Mouse (Mus musculus) spleen, adult 2 months (tissue): ENCODE results near the gene Prkaca. TPM values are rescaled to one million over a fixed set of nuclear protein-coding genes. Genes with fewer than 3 reads are reported as not detected.
"Not testable (repeated sequence)": the region's sequence is repeated elsewhere in the genome, so short reads cannot be mapped to it uniquely, and the experiment has no call there.

Experiments used
- DNase-seq, 2 experiments: peaks; one replicate each; pipeline versions ENCODE4 v3.0.0 to v3.0.0-alpha.2; 2012 to 2021; ENCODE audit warnings: low spot score in 2 of 2, low read depth in 1 of 2
- H3K27ac ChIP-seq: fragments of 200-500 bp; 2 replicates; pipeline ENCODE4 v1.5.1; 2012; ENCODE audit warnings: low read length, inconsistent platforms; ENCODE audit not compliant: insufficient read depth
- H3K27me3 ChIP-seq: fragments of 200-500 bp; 2 replicates; pipeline ENCODE4 v1.6.1; 2012; ENCODE audit warnings: mild to moderate bottlenecking, moderate library complexity, low read length, inconsistent platforms; ENCODE audit not compliant: control insufficient read depth, insufficient read depth
- H3K36me3 ChIP-seq: fragments of 200-500 bp; 2 replicates; pipeline ENCODE4 v1.6.1; 2012; ENCODE audit warnings: mild to moderate bottlenecking, low read length, inconsistent platforms; ENCODE audit not compliant: control insufficient read depth, insufficient read depth
- H3K4me1 ChIP-seq: fragments of 200-500 bp; 2 replicates; pipeline ENCODE4 v1.6.1; 2011; ENCODE audit warnings: inconsistent platforms; ENCODE audit not compliant: control insufficient read depth, insufficient read depth, insufficient read length
- H3K4me3 ChIP-seq: fragments of 200-500 bp; 2 replicates; pipeline ENCODE4 v1.5.1; 2011; ENCODE audit warnings: mild to moderate bottlenecking, inconsistent platforms; ENCODE audit not compliant: insufficient read depth, insufficient read length; ENCODE audit errors: extremely low read depth
- CTCF ChIP-seq: fragments of 200-500 bp; IDR thresholded peaks from 2 replicates; pipeline ENCODE4 v1.5.1; 2011; ENCODE audit warnings: mild to moderate bottlenecking, inconsistent platforms; ENCODE audit not compliant: insufficient read depth, insufficient read length, insufficient replicate concordance; ENCODE audit errors: extremely low read depth
- POLR2A ChIP-seq: fragments of 200-500 bp; IDR thresholded peaks from 2 replicates; pipeline ENCODE4 v1.6.1; 2011; ENCODE audit warnings: low read depth, low read length, inconsistent platforms
- WGBS: fragments of 180-500 bp; shearing (Covaris S2); methylation state at CpG from one replicate; pipeline ENCODE4 v1.1.7; 2018; 5-methylcytosine and 5-hydroxymethylcytosine counted together
- polyA plus RNA-seq: library from polyadenylated mRNA; depleted of rRNA; stranded (reverse); fragments of >200 nt; gene quantifications from 2 replicates; pipeline ENCODE4 v1.2.3, GENCODE M21; 2012

Gene Prkaca
- polyA plus RNA-seq, 1 experiment, result 26.7 TPM

DNA sequence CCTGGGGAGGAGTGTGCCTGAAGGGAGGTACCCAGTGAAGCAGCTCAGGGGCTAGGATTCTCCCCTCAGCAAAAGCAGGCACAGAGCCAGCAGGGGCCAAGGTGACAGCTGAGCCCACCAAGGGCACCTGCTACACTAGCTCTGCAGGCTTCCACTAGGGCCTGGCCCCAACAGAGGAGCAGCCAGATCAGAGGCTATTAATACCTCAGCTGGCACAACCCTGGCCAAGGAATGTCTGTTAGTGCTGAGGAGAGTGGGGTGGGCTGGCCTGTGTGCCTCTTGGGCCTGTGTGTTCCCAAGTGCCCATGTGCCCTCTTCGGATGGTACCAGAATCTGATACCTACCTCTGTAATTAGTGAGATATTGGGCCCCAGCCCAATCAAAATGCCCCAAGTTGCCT, 7.5 kb downstream of the Prkaca start:
- Histone ChIP-seq H3K4me3 (no peak overlapping the region), H3K4me1 (peaks cover 7% of the 10 kb centered on the region; the same call in 1 of the 2 replicates), H3K27ac (no peak overlapping the region), H3K27me3 (no peaks in the 10 kb centered on the region), H3K36me3 (peaks cover 9% of the 10 kb centered on the region)
- 85% methylated on average over 1 of the region's 1 CpGs for WGBS
- DNase-seq, result no peak
- TF ChIP-seq CTCF (no peak), POLR2A (no peak)

DNA sequence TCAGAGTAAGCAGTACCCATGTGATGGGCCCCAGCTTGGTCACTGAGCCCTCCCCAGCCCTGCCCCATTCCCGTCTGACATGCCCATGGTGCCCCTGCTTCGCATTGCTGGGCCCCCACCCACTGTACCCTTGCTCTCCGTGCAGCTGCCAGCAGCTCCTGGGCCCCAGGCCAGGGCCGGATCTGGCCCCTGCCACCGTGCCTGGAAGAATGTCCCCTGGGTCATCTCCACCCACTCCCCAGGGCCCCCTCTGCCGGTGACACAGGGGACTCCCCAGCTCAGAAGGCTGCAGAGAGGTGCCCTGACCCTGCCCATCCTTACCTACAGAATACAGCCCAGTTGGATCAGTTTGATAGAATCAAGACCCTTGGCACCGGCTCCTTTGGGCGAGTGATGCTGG, 8.1 kb downstream of the Prkaca start:
- DNase-seq, result no peak
- TF ChIP-seq CTCF (no peak), POLR2A (no peak)
- peaks cover 12% of the 10 kb centered on the region for H3K36me3 ChIP-seq
- H3K27me3 ChIP-seq, result no peaks in the 10 kb centered on the region
- no peak overlapping the region for H3K27ac ChIP-seq
- peaks cover 7% of the 10 kb centered on the region; the same call in 1 of the 2 replicates for H3K4me1 ChIP-seq
- H3K4me3 ChIP-seq, result no peak overlapping the region
- WGBS, result 91% methylated on average over 8 of the region's 8 CpGs

DNA sequence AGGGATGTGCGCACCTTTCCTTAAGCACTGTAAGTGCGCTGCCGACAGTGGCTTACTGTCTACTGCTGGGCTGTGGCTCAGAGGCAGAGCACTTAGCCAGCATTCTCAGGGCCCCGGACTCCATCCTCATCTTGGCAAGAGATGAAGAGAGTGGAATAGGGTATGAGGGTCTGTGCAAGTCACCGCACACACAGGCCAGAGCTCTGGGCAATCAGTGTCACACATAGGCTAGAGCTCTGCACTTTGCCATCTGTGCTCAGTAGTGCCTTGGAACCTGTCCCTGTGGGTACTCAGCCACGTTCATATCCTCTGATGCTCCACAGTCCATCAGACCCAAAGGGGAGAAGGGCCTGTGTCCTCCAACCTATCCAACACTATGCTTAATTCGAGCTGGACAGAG, 8.7 kb downstream of the Prkaca start:
- H3K27ac ChIP-seq, result no peak overlapping the region
- H3K4me3 ChIP-seq, result no peak overlapping the region
- TF ChIP-seq POLR2A (no peak), CTCF (no peak)
- peaks cover 18% of the 10 kb centered on the region for H3K36me3 ChIP-seq
- peaks cover 7% of the 10 kb centered on the region; the same call in 1 of the 2 replicates for H3K4me1 ChIP-seq
- 96% methylated on average over 7 of the region's 7 CpGs for WGBS
- no peak for DNase-seq
- H3K27me3 ChIP-seq, result no peaks in the 10 kb centered on the region

DNA sequence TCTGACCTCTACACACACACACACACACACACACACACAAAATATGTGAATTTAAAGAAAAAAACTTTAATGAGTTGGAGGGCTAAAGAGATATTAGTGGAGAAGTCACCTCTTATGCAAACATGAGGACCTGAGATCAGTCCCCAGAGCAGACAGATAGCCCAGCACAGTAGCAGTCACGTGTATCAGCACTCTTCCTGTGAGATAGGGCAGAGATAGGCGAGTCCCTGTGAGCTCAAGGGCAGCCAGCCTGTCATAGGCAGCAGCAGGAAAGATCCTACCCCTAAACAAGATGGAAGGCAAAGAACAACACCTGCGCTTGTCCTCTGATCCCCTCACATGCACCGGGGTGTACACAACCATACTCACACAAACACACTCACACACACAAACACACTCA, 9.7 kb downstream of the Prkaca start:
- Histone ChIP-seq H3K27ac (no peak overlapping the region), H3K4me1 (peaks cover 1% of the 10 kb centered on the region; the same call in 1 of the 2 replicates), H3K36me3 (peaks cover 24% of the 10 kb centered on the region), H3K27me3 (no peaks in the 10 kb centered on the region), H3K4me3 (no peak overlapping the region)
- TF ChIP-seq CTCF, result no peak
- no peak for TF ChIP-seq POLR2A
- WGBS, result 82% methylated on average over 4 of the region's 4 CpGs
- DNase-seq, result no peak

GRCm38 (mm10) chr8:83983222-83983621, 10.4 kb downstream of the Prkaca start:
- H3K27me3 ChIP-seq, DNase-seq, H3K4me1 ChIP-seq, H3K27ac ChIP-seq, H3K4me3 ChIP-seq: not testable (repeated sequence)
- peaks cover 24% of the 10 kb centered on the region for H3K36me3 ChIP-seq
- 96% methylated on average over 2 of the region's 2 CpGs for WGBS

DNA sequence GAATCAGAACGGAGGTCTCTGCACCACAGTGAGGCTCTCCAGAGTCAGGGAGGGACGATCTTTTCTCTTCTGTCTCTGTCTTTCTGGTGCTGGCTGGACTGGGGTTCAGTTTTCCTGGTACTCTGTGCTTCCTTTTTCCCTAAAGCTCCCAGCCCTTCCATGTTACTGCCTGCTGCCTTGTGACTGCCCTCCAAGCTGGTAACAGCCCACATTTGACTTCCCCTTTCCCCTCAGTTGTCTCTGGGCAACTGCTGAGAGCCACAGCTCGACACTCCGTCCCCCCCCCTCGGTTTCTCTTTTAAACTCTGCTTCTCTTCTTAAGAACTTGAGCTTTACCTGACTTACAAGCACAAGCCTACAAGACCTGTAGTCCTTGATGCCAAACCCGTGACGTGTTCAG, 16.4 kb downstream of the Prkaca start:
- DNase-seq, result no peak
- no peaks in the 10 kb centered on the region for H3K27me3 ChIP-seq
- H3K36me3 ChIP-seq, result peaks cover 21% of the 10 kb centered on the region
- no peak overlapping the region for H3K4me3 ChIP-seq
- H3K27ac ChIP-seq, result no peak overlapping the region
- TF ChIP-seq POLR2A, result no peak
- H3K4me1 ChIP-seq, result no peaks in the 10 kb centered on the region; the same call in 1 of the 2 replicates
- 43% methylated on average over 7 of the region's 7 CpGs for WGBS

DNA sequence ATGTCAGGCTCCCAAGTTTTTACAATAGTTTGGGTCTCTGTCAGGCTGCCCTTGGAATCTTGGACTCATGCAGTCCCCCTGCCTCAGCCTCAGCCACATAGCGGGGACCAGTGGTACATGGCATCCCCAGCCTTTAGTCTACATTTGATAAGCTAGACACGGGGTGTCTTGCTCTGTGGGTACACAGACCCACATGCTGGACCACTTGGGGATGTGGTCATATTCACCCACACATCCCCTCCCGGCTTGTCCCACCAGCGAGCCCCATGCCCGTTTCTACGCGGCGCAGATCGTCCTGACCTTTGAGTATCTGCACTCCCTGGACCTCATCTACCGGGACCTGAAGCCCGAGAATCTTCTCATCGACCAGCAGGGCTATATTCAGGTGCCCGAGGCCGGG, 17.4 kb downstream of the Prkaca start:
- Histone ChIP-seq H3K4me1 (no peaks in the 10 kb centered on the region; the same call in 1 of the 2 replicates), H3K4me3 (no peak overlapping the region), H3K27ac (no peak overlapping the region), H3K36me3 (peaks cover 21% of the 10 kb centered on the region), H3K27me3 (no peaks in the 10 kb centered on the region)
- DNase-seq, result no peak
- TF ChIP-seq POLR2A, result no peak
- TF ChIP-seq CTCF, result no peak
- WGBS, result 94% methylated on average over 14 of the region's 14 CpGs

- 79% methylated on average over 2 of the region's 2 CpGs for whole genome bisulfite sequencing
- Histone ChIP-seq H3K36me3 (peaks cover 6% of the 10 kb centered on the region), H3K27me3 (no peaks in the 10 kb centered on the region), H3K27ac (no peak overlapping the region), H3K4me1 (no peaks in the 10 kb centered on the region; the same call in 1 of the 2 replicates), H3K4me3 (no peak overlapping the region)
- DNase-seq, result no peak
- TF ChIP-seq CTCF (no peak), POLR2A (no peak)
Observed at GRCm38 (mm10) chr8:83992488-83992887, 19.7 kb downstream of the Prkaca start.
